Mouse (Mus musculus): ENCODE measurements around the gene Slc30a3. TPM values are rescaled to one million over a fixed set of nuclear protein-coding genes. Genes with fewer than 3 reads are reported as not detected.

The Slc30a3 gene
- polyA plus RNA-seq, 1 experiment from 2014 or later = 0.48 TPM

- ATAC-seq (ENCODE audit: low read depth) = peak; percentile 43; the same call in 1 of the 2 replicates
- no peak overlapping the region for H3K27ac ChIP-seq (ENCODE audit: low read length)
- no peaks in the 10 kb centered on the region for H3K36me3 ChIP-seq (ENCODE audit: control insufficient read depth, insufficient read depth)
- H3K4me1 ChIP-seq (ENCODE audit: control insufficient read depth, low read depth, low read length) = peaks cover 3% of the 10 kb centered on the region
- H3K4me2 ChIP-seq (ENCODE audit: low read depth, low read length) = peak overlapping the region; percentile 60
- H3K4me3 ChIP-seq (ENCODE audit: low read depth, low read length) = peak overlapping the region; percentile 46
- H3K9ac ChIP-seq (ENCODE audit: low read depth, low read length) = no peak overlapping the region
- H3K27me3 ChIP-seq (ENCODE audit: control insufficient read depth, insufficient read depth, low read depth, low read length) = peaks cover 69% of the 10 kb centered on the region
- H3K9me3 ChIP-seq (replicated peaks; ENCODE audit: control insufficient read depth, low read length) = no peaks in the 10 kb centered on the region
- under 1% methylated on average over 59 of the region's 59 CpGs for WGBS (ENCODE audit: insufficient replicate concordance)
Measured at GRCm38 (mm10) chr5:31094799-31095691, 13.0 kb downstream of the Slc30a3 start.

- no peaks in the 10 kb centered on the region for H3K9me3 ChIP-seq (replicated peaks; ENCODE audit: control insufficient read depth, low read length)
- ATAC-seq (ENCODE audit: low read depth) = no peak
- H3K4me2 ChIP-seq (ENCODE audit: low read depth, low read length) = peak overlapping the region; percentile 60
- no peak overlapping the region for H3K27ac ChIP-seq (ENCODE audit: low read length)
- H3K4me1 ChIP-seq (ENCODE audit: control insufficient read depth, low read depth, low read length) = peaks cover 3% of the 10 kb centered on the region
- peak overlapping the region; percentile 46 for H3K4me3 ChIP-seq (ENCODE audit: low read depth, low read length)
- H3K27me3 ChIP-seq (ENCODE audit: control insufficient read depth, insufficient read depth, low read depth, low read length) = peaks cover 73% of the 10 kb centered on the region
- 3% methylated on average over 29 of the region's 29 CpGs for WGBS (ENCODE audit: insufficient replicate concordance)
- no peaks in the 10 kb centered on the region for H3K36me3 ChIP-seq (ENCODE audit: control insufficient read depth, insufficient read depth)
- H3K9ac ChIP-seq (ENCODE audit: low read depth, low read length) = no peak overlapping the region
Measured at GRCm38 (mm10) chr5:31094100-31094798, 13.8 kb downstream of the Slc30a3 start.

- peak; percentile 65 for ATAC-seq (ENCODE audit: low read depth)
- H3K36me3 ChIP-seq (ENCODE audit: control insufficient read depth, insufficient read depth) = no peaks in the 10 kb centered on the region
- H3K4me1 ChIP-seq (ENCODE audit: control insufficient read depth, low read depth, low read length) = peaks cover 3% of the 10 kb centered on the region
- under 1% methylated on average over 53 of the region's 54 CpGs for WGBS (ENCODE audit: insufficient replicate concordance)
- H3K27me3 ChIP-seq (ENCODE audit: control insufficient read depth, insufficient read depth, low read depth, low read length) = peaks cover 75% of the 10 kb centered on the region
- H3K9me3 ChIP-seq (replicated peaks; ENCODE audit: control insufficient read depth, low read length) = no peaks in the 10 kb centered on the region
- no peak overlapping the region for H3K9ac ChIP-seq (ENCODE audit: low read depth, low read length)
- H3K27ac ChIP-seq (ENCODE audit: low read length) = no peak overlapping the region
- peak overlapping the region; percentile 46 for H3K4me3 ChIP-seq (ENCODE audit: low read depth, low read length)
- peak overlapping the region; percentile 60 for H3K4me2 ChIP-seq (ENCODE audit: low read depth, low read length)
Measured at GRCm38 (mm10) chr5:31093151-31094041, 14.6 kb downstream of the Slc30a3 start.

GRCm38 (mm10) chr5:31092231-31092975, 15.6 kb downstream of the Slc30a3 start:
- no peak overlapping the region for H3K27ac ChIP-seq (ENCODE audit: low read length)
- H3K9ac ChIP-seq (ENCODE audit: low read depth, low read length) = no peak overlapping the region
- peak overlapping the region; percentile 60 for H3K4me2 ChIP-seq (ENCODE audit: low read depth, low read length)
- H3K9me3 ChIP-seq (replicated peaks; ENCODE audit: control insufficient read depth, low read length) = no peaks in the 10 kb centered on the region
- H3K27me3 ChIP-seq (ENCODE audit: control insufficient read depth, insufficient read depth, low read depth, low read length) = peaks cover 75% of the 10 kb centered on the region
- 6% methylated on average over 30 of the region's 53 CpGs for WGBS (ENCODE audit: insufficient replicate concordance)
- ATAC-seq (ENCODE audit: low read depth) = no peak
- H3K36me3 ChIP-seq (ENCODE audit: control insufficient read depth, insufficient read depth) = no peaks in the 10 kb centered on the region
- H3K4me3 ChIP-seq (ENCODE audit: low read depth, low read length) = peak overlapping the region; percentile 46
- H3K4me1 ChIP-seq (ENCODE audit: control insufficient read depth, low read depth, low read length) = peaks cover 3% of the 10 kb centered on the region

GRCm38 (mm10) chr5:31087131-31087530, 20.9 kb downstream of the Slc30a3 start:
- no peaks in the 10 kb centered on the region for H3K9me3 ChIP-seq (replicated peaks; ENCODE audit: control insufficient read depth, low read length)
- peaks cover 28% of the 10 kb centered on the region for H3K27me3 ChIP-seq (ENCODE audit: control insufficient read depth, insufficient read depth, low read depth, low read length)
- H3K4me3 ChIP-seq (ENCODE audit: low read depth, low read length) = no peak overlapping the region
- H3K4me2 ChIP-seq (ENCODE audit: low read depth, low read length) = no peak overlapping the region
- no peak overlapping the region for H3K27ac ChIP-seq (ENCODE audit: low read length)
- no peaks in the 10 kb centered on the region; the same call in 1 of the 2 replicates for H3K4me1 ChIP-seq (ENCODE audit: control insufficient read depth, low read depth, low read length)
- H3K9ac ChIP-seq (ENCODE audit: low read depth, low read length) = no peak overlapping the region
- no peak for ATAC-seq (ENCODE audit: low read depth)
- H3K36me3 ChIP-seq (ENCODE audit: control insufficient read depth, insufficient read depth) = no peaks in the 10 kb centered on the region
- WGBS (ENCODE audit: insufficient replicate concordance) = 62% methylated on average over 2 of the region's 2 CpGs

GRCm38 (mm10) chr5:31086606-31087005, 21.4 kb downstream of the Slc30a3 start:
- no peaks in the 10 kb centered on the region for H3K9me3 ChIP-seq (replicated peaks; ENCODE audit: control insufficient read depth, low read length)
- H3K4me1 ChIP-seq (ENCODE audit: control insufficient read depth, low read depth, low read length) = no peaks in the 10 kb centered on the region; the same call in 1 of the 2 replicates
- H3K9ac ChIP-seq (ENCODE audit: low read depth, low read length) = no peak overlapping the region
- H3K27ac ChIP-seq (ENCODE audit: low read length) = no peak overlapping the region
- no peaks in the 10 kb centered on the region for H3K36me3 ChIP-seq (ENCODE audit: control insufficient read depth, insufficient read depth)
- H3K4me2 ChIP-seq (ENCODE audit: low read depth, low read length) = no peak overlapping the region
- WGBS (ENCODE audit: insufficient replicate concordance) = 31% methylated on average over 7 of the region's 7 CpGs
- H3K27me3 ChIP-seq (ENCODE audit: control insufficient read depth, insufficient read depth, low read depth, low read length) = peaks cover 22% of the 10 kb centered on the region
- ATAC-seq (ENCODE audit: low read depth) = no peak
- no peak overlapping the region for H3K4me3 ChIP-seq (ENCODE audit: low read depth, low read length)

GRCm38 (mm10) chr5:31083949-31084348, 24.1 kb downstream of the Slc30a3 start:
- no peak for ATAC-seq (ENCODE audit: low read depth)
- Histone ChIP-seq H3K4me1 (ENCODE audit: control insufficient read depth, low read depth, low read length) (no peaks in the 10 kb centered on the region; the same call in 1 of the 2 replicates), H3K27ac (ENCODE audit: low read length) (no peak overlapping the region), H3K36me3 (ENCODE audit: control insufficient read depth, insufficient read depth) (no peaks in the 10 kb centered on the region), H3K4me2 (ENCODE audit: low read depth, low read length) (no peak overlapping the region), H3K9me3 (replicated peaks; ENCODE audit: control insufficient read depth, low read length) (no peaks in the 10 kb centered on the region), H3K9ac (ENCODE audit: low read depth, low read length) (no peak overlapping the region), H3K27me3 (ENCODE audit: control insufficient read depth, insufficient read depth, low read depth, low read length) (peaks cover 3% of the 10 kb centered on the region; the same call in 1 of the 2 replicates), H3K4me3 (ENCODE audit: low read depth, low read length) (no peak overlapping the region)
- WGBS (ENCODE audit: insufficient replicate concordance) = 34% methylated on average over 8 of the region's 8 CpGs
